Comparison of ENCODE assay signal across 9 mouse cellular contexts in genomic region chr11:100395861-100396631, GRCm38 (mm10). TPM values are rescaled to one million over a fixed set of nuclear protein-coding genes. Genes with fewer than 3 reads are reported as not detected.
DNase-seq lines count a peak whose midpoint lies in the region; ATAC-seq and TF ChIP-seq lines count a peak whose summit lies in the region.
"Had no signal": no experiment of that assay in that cellular context is flagged by ENCODE, and none has a peak within 500 bp of the region (broad histone marks: within the 10 kb centered on the region; RNA-seq: fewer than 3 reads in every experiment).

No protein-coding gene starts in this region.

- CTCF ChIA-PET in Patski (lab: Charles Lee): interaction anchor here (1.2 to 4.4 kb wide), 5 partner anchors 8 to 32 kb away, joined by 3 to 14 read pairs (median 3); partner anchors contain the start of gene P3h4

- ATAC-seq in Patski: peak; percentile 19
- ATAC-seq in forebrain, embryonic 12.5 days (ENCODE audit: low FRiP score): no peak
- no peak for ATAC-seq in hindbrain, embryonic 16.5 days
- no peak for ATAC-seq in liver, embryonic 12.5 days
- ATAC-seq in neural tube, embryonic 14.5 days (ENCODE audit: low read depth): no peak
- no peak for ATAC-seq in megakaryocyte-erythroid progenitor cell, adult 5-6 weeks (replicated peaks; ENCODE audit: low FRiP score, low TSS enrichment, poor library complexity, severe bottlenecking)

- no peaks in the 10 kb centered on the region for H3K36me3 ChIP-seq in forebrain, embryonic 12.5 days (replicated peaks)
- H3K36me3 ChIP-seq in hindbrain, embryonic 16.5 days (ENCODE audit: control insufficient read depth, insufficient read depth, low read length): no peaks in the 10 kb centered on the region
- no peaks in the 10 kb centered on the region for H3K36me3 ChIP-seq in liver, embryonic 12.5 days
- H3K36me3 ChIP-seq in neural tube, embryonic 14.5 days (ENCODE audit: control insufficient read depth, insufficient read depth, low read length): no peaks in the 10 kb centered on the region

- peak overlapping the region; percentile 64 for H3K4me3 ChIP-seq in forebrain, embryonic 12.5 days (replicated peaks)
- peak overlapping the region; percentile 77 for H3K4me3 ChIP-seq in hindbrain, embryonic 16.5 days (ENCODE audit: low read length)
- peak overlapping the region; percentile 66 for H3K4me3 ChIP-seq in liver, embryonic 12.5 days
- peak overlapping the region; percentile 70 for H3K4me3 ChIP-seq in neural tube, embryonic 14.5 days (ENCODE audit: low read depth, low read length)

- peak overlapping the region; percentile 77; the same call in 1 of the 2 replicates for H3K9ac ChIP-seq in forebrain, embryonic 12.5 days
- H3K9ac ChIP-seq in hindbrain, embryonic 16.5 days (ENCODE audit: low read depth, low read length): peak overlapping the region; percentile 81
- no peak overlapping the region for H3K9ac ChIP-seq in liver, embryonic 12.5 days
- H3K9ac ChIP-seq in neural tube, embryonic 14.5 days (replicated peaks; ENCODE audit: low read depth, low read length): peak overlapping the region; percentile 76; the same call in 1 of the 2 replicates

- no peak for TF ChIP-seq CTCF in Patski (IDR thresholded peaks at IDR 0.05)

- in situ Hi-C loops in Patski (cut with MboI; ENCODE audit: low pct_unique_long_range_greater_than_20kb): no loop called here

- peaks cover 32% of the 10 kb centered on the region for H3K4me1 ChIP-seq in forebrain, embryonic 12.5 days
- peaks cover 25% of the 10 kb centered on the region for H3K4me1 ChIP-seq in hindbrain, embryonic 16.5 days (ENCODE audit: control insufficient read depth, insufficient read depth, low read depth, low read length)
- H3K4me1 ChIP-seq in liver, embryonic 12.5 days: peaks cover 80% of the 10 kb centered on the region
- H3K4me1 ChIP-seq in neural tube, embryonic 14.5 days (ENCODE audit: control insufficient read depth, insufficient read depth, low read length): peaks cover 5% of the 10 kb centered on the region; the same call in 1 of the 2 replicates

- peak; percentile 51 for DNase-seq in adrenal gland, postnatal 10 days
- no peak for DNase-seq in adrenal gland, adult 8-10 months
- no peak for DNase-seq in Patski (ENCODE audit: low read depth, low spot score)

- H3K27me3 ChIP-seq in Patski: no peaks in the 10 kb centered on the region
- peaks cover 46% of the 10 kb centered on the region for H3K27me3 ChIP-seq in forebrain, embryonic 12.5 days
- H3K27me3 ChIP-seq in hindbrain, embryonic 16.5 days (replicated peaks; ENCODE audit: control insufficient read depth, insufficient read depth, low read length): no peaks in the 10 kb centered on the region
- peaks cover 49% of the 10 kb centered on the region for H3K27me3 ChIP-seq in liver, embryonic 12.5 days (replicated peaks)
- H3K27me3 ChIP-seq in neural tube, embryonic 14.5 days (ENCODE audit: control insufficient read depth, insufficient read depth, low read length): no peaks in the 10 kb centered on the region

- 26% methylated on average over 16 of the region's 17 CpGs for WGBS in forebrain, embryonic 12.5 days
- 28% methylated on average over 17 of the region's 17 CpGs for WGBS in hindbrain, embryonic 16.5 days
- WGBS in liver, embryonic 12.5 days (ENCODE audit: insufficient replicate concordance): 21% methylated on average over 17 of the region's 17 CpGs
- WGBS in neural tube, embryonic 14.5 days: 35% methylated on average over 17 of the region's 17 CpGs

- peak overlapping the region; percentile 63 for H3K4me2 ChIP-seq in forebrain, embryonic 12.5 days
- peak overlapping the region; percentile 82 for H3K4me2 ChIP-seq in hindbrain, embryonic 16.5 days (ENCODE audit: low read length)
- H3K4me2 ChIP-seq in liver, embryonic 12.5 days: peak overlapping the region; percentile 83
- peak overlapping the region; percentile 43 for H3K4me2 ChIP-seq in neural tube, embryonic 14.5 days (ENCODE audit: low read depth, low read length)

- no peak overlapping the region; the same call in 1 of the 2 replicates for H3K27ac ChIP-seq in forebrain, embryonic 12.5 days
- H3K27ac ChIP-seq in hindbrain, embryonic 16.5 days (ENCODE audit: low read depth, low read length): peak overlapping the region; percentile 44; the same call in 1 of the 2 replicates
- peak overlapping the region; percentile 30; the same call in 1 of the 2 replicates for H3K27ac ChIP-seq in liver, embryonic 12.5 days
- no peak overlapping the region for H3K27ac ChIP-seq in neural tube, embryonic 14.5 days (ENCODE audit: low read depth, low read length)

- POLR2A ChIA-PET in Patski (lab: Charles Lee): interaction anchor here (0.9 to 1.5 kb wide), 2 partner anchors 18 to 119 kb away, joined by 3 to 6 read pairs; no protein-coding TSS in a partner anchor

- no peaks in the 10 kb centered on the region for H3K9me3 ChIP-seq in forebrain, embryonic 12.5 days
- H3K9me3 ChIP-seq in hindbrain, embryonic 16.5 days (ENCODE audit: control insufficient read depth, low read length): no peaks in the 10 kb centered on the region
- H3K9me3 ChIP-seq in liver, embryonic 12.5 days (replicated peaks): no peaks in the 10 kb centered on the region
- H3K9me3 ChIP-seq in neural tube, embryonic 14.5 days (ENCODE audit: control insufficient read depth, low read length): no peaks in the 10 kb centered on the region

RNA-seq across cellular contexts. Expression of gene Jup, which starts 1.5 kb away (rescaled TPM):
- total RNA-seq in adrenal gland, postnatal 10 days (2021): 10 to 100 TPM; 89.6 to 99.0 TPM
- total RNA-seq in adrenal gland, adult 8-10 months (2022): 100 to 1,000 TPM in 1 of 4 experiments, 10 to 100 TPM in 3; 57.5 to 101 (median 82.0) TPM
- 71.6 TPM for polyA plus RNA-seq in Patski (2021)
- 37.6 and 40.5 TPM in 2 replicates for polyA plus RNA-seq in forebrain, embryonic 12.5 days (2016; fragmentation: Nextera tagmentation; extraction: Ambion mirVana)
- polyA plus RNA-seq in hindbrain, embryonic 16.5 days (2015; fragmentation: Nextera tagmentation; extraction: Ambion mirVana): 68.8 and 77.7 TPM in 2 replicates
- polyA plus RNA-seq in liver, embryonic 12.5 days (2016; fragmentation: Nextera tagmentation; extraction: Ambion mirVana): 23.9 and 24.3 TPM in 2 replicates
- polyA plus RNA-seq in neural tube, embryonic 14.5 days (2014; fragmentation: Nextera tagmentation; extraction: Ambion mirVana): 43.0 and 58.9 TPM in 2 replicates
- total RNA-seq in megakaryocyte-erythroid progenitor cell, adult 5-6 weeks (2014; fragmentation: Nextera tagmentation): 0.40 and 0.81 TPM in 2 replicates
- 0.52 and 0.80 TPM in 2 replicates for total RNA-seq in megakaryocyte-erythroid progenitor cell, adult 5-6 weeks (2017)

RNA-seq across cellular contexts. Expression of gene P3h4, which starts 18.6 kb away (rescaled TPM):
- 10 to 100 TPM; 29.4 to 30.1 TPM for total RNA-seq in adrenal gland, postnatal 10 days (2021)
- total RNA-seq in adrenal gland, adult 8-10 months (2022): 10 to 100 TPM; 28.4 to 63.1 (median 42.6) TPM
- polyA plus RNA-seq in Patski (2021): 29.1 TPM
- polyA plus RNA-seq in forebrain, embryonic 12.5 days (2016; fragmentation: Nextera tagmentation; extraction: Ambion mirVana): 15.9 and 18.9 TPM in 2 replicates
- polyA plus RNA-seq in hindbrain, embryonic 16.5 days (2015; fragmentation: Nextera tagmentation; extraction: Ambion mirVana): 21.5 and 25.5 TPM in 2 replicates
- 11.0 and 11.2 TPM in 2 replicates for polyA plus RNA-seq in liver, embryonic 12.5 days (2016; fragmentation: Nextera tagmentation; extraction: Ambion mirVana)
- polyA plus RNA-seq in neural tube, embryonic 14.5 days (2014; fragmentation: Nextera tagmentation; extraction: Ambion mirVana): 18.9 and 21.1 TPM in 2 replicates
- total RNA-seq in megakaryocyte-erythroid progenitor cell, adult 5-6 weeks (2014; fragmentation: Nextera tagmentation): 1.0 TPM in 1 of 2 replicates, not detected in the other
- total RNA-seq in megakaryocyte-erythroid progenitor cell, adult 5-6 weeks (2017): 0.08 and 0.33 TPM in 2 replicates

RNA-seq across cellular contexts. Expression of gene Fkbp10, which starts 19.5 kb away (rescaled TPM):
- total RNA-seq in adrenal gland, postnatal 10 days (2021): 10 to 100 TPM; 46.5 to 49.1 TPM
- 10 to 100 TPM; 15.4 to 57.8 (median 31.3) TPM for total RNA-seq in adrenal gland, adult 8-10 months (2022)
- polyA plus RNA-seq in Patski (2021): 0.10 TPM
- polyA plus RNA-seq in forebrain, embryonic 12.5 days (2016; fragmentation: Nextera tagmentation; extraction: Ambion mirVana): 27.0 and 32.1 TPM in 2 replicates
- 29.2 and 33.1 TPM in 2 replicates for polyA plus RNA-seq in hindbrain, embryonic 16.5 days (2015; fragmentation: Nextera tagmentation; extraction: Ambion mirVana)
- polyA plus RNA-seq in liver, embryonic 12.5 days (2016; fragmentation: Nextera tagmentation; extraction: Ambion mirVana): 20.1 and 23.8 TPM in 2 replicates
- polyA plus RNA-seq in neural tube, embryonic 14.5 days (2014; fragmentation: Nextera tagmentation; extraction: Ambion mirVana): 7.2 and 32.8 TPM in 2 replicates
- total RNA-seq in megakaryocyte-erythroid progenitor cell, adult 5-6 weeks (2014; fragmentation: Nextera tagmentation): not detected in 2 replicates
- total RNA-seq in megakaryocyte-erythroid progenitor cell, adult 5-6 weeks (2017): 0.53 TPM in 1 of 2 replicates, not detected in the other

RNA-seq across cellular contexts. Expression of gene Hap1, which starts 40.1 kb away (rescaled TPM):
- total RNA-seq in adrenal gland, postnatal 10 days (2021): 10 to 100 TPM; 42.8 to 54.2 TPM
- total RNA-seq in adrenal gland, adult 8-10 months (2022): 100 to 1,000 TPM in 2 of 4 experiments, 10 to 100 TPM in 2; 50.2 to 117 (median 83.7) TPM
- polyA plus RNA-seq in Patski (2021): 23.9 TPM
- polyA plus RNA-seq in forebrain, embryonic 12.5 days (2016; fragmentation: Nextera tagmentation; extraction: Ambion mirVana): 96.3 and 116 TPM in 2 replicates
- 316 and 333 TPM in 2 replicates for polyA plus RNA-seq in hindbrain, embryonic 16.5 days (2015; fragmentation: Nextera tagmentation; extraction: Ambion mirVana)
- polyA plus RNA-seq in liver, embryonic 12.5 days (2016; fragmentation: Nextera tagmentation; extraction: Ambion mirVana): 0.43 and 0.47 TPM in 2 replicates
- polyA plus RNA-seq in neural tube, embryonic 14.5 days (2014; fragmentation: Nextera tagmentation; extraction: Ambion mirVana): 71.6 and 93.7 TPM in 2 replicates
- not detected in 2 replicates for total RNA-seq in megakaryocyte-erythroid progenitor cell, adult 5-6 weeks (2014; fragmentation: Nextera tagmentation)
- not detected in 2 replicates for total RNA-seq in megakaryocyte-erythroid progenitor cell, adult 5-6 weeks (2017)
- total RNA-seq: hematopoietic stem cell, adult 5-6 weeks had no signal

RNA-seq across cellular contexts. Expression of gene Nt5c3b, which starts 45.6 kb away (rescaled TPM):
- 10 to 100 TPM; 42.6 to 54.8 TPM for total RNA-seq in adrenal gland, postnatal 10 days (2021)
- 10 to 100 TPM; 49.7 to 76.8 (median 68.5) TPM for total RNA-seq in adrenal gland, adult 8-10 months (2022)
- polyA plus RNA-seq in Patski (2021): 59.8 TPM
- polyA plus RNA-seq in forebrain, embryonic 12.5 days (2016; fragmentation: Nextera tagmentation; extraction: Ambion mirVana): 106 and 111 TPM in 2 replicates
- 127 TPM in 2 replicates for polyA plus RNA-seq in hindbrain, embryonic 16.5 days (2015; fragmentation: Nextera tagmentation; extraction: Ambion mirVana)
- polyA plus RNA-seq in liver, embryonic 12.5 days (2016; fragmentation: Nextera tagmentation; extraction: Ambion mirVana): 38.3 and 38.6 TPM in 2 replicates
- 107 and 109 TPM in 2 replicates for polyA plus RNA-seq in neural tube, embryonic 14.5 days (2014; fragmentation: Nextera tagmentation; extraction: Ambion mirVana)
- 35.7 and 54.2 TPM in 2 replicates for total RNA-seq in megakaryocyte-erythroid progenitor cell, adult 5-6 weeks (2014; fragmentation: Nextera tagmentation)
- total RNA-seq in megakaryocyte-erythroid progenitor cell, adult 5-6 weeks (2017): 25.9 and 33.8 TPM in 2 replicates

Comparison
In these comparisons a context has a peak if more than half of its experiments do, and no peak if none do; other contexts are left out.
1. H3K27ac ChIP-seq: peak in hindbrain, embryonic 16.5 days (single experiment) and liver, embryonic 12.5 days (single experiment); none in forebrain, embryonic 12.5 days (single experiment) and neural tube, embryonic 14.5 days (single experiment).
2. Peak in every context shown above with its lines, with median percentiles within 50 percentile points of each other: H3K4me2 ChIP-seq and H3K4me3 ChIP-seq.